In the genomic region with DNA sequence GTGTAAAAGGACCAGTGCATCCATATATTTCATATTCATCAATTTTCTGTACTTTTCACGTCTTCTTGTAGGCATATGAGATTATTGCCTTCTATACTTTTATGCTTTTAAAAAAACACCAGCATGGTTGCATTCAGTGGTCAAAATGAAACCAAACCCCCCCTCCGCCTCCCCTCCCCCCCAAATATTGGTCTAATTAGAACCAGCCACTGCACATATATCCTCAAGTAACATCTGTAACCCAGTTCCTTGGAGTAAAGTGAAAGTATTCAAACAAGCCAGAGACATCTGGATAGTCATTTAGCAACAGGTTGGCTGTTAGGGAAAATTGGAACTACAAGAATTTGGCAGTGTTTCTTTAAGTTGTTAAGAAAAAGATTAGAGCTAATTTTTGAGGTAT, we compare ENCODE assay signal across 8 mouse cellular contexts. TPM values are rescaled to one million over a fixed set of nuclear protein-coding genes. Genes with fewer than 3 reads are reported as not detected.
DNase-seq lines count a peak whose midpoint lies in the region; ATAC-seq and TF ChIP-seq lines count a peak whose summit lies in the region.

No protein-coding gene starts in this region.

- peak overlapping the region; percentile 94 for H3K4me2 ChIP-seq in lung, embryonic 15.5 days
- peak overlapping the region; percentile 99 for H3K4me2 ChIP-seq in intestine, postnatal 0 days (replicated peaks; ENCODE audit: low read depth)
- peak overlapping the region; percentile 91 for H3K4me2 ChIP-seq in neural tube, embryonic 15.5 days

- no peak for ATAC-seq in lung, embryonic 15.5 days (ENCODE audit: borderline replicate concordance, extremely low read depth, low FRiP score, low TSS enrichment)
- no peak for ATAC-seq in intestine, postnatal 0 days
- no peak for ATAC-seq in neural tube, embryonic 15.5 days (ENCODE audit: low FRiP score)
- ATAC-seq in activated CD4-positive, CD25-positive, alpha-beta regulatory T cell, adult 4 months: no peak

- TF ChIP-seq CTCF in embryonic fibroblast, embryonic 13.5 days (IDR thresholded peaks at IDR 0.05; ENCODE audit: borderline replicate concordance, insufficient read depth, low read length): no peak
- no peak for TF ChIP-seq CTCF in intestine, postnatal 0 days (IDR thresholded peaks at IDR 0.05; ENCODE audit: low read depth)

- H3K4me1 ChIP-seq in lung, embryonic 15.5 days: peaks cover 16% of the 10 kb centered on the region
- no peaks in the 10 kb centered on the region for H3K4me1 ChIP-seq in embryonic fibroblast, embryonic 13.5 days (ENCODE audit: control insufficient read depth, insufficient read depth, low read length)
- H3K4me1 ChIP-seq in intestine, postnatal 0 days (replicated peaks; ENCODE audit: control insufficient read depth, insufficient read depth, low read length): no peaks in the 10 kb centered on the region
- H3K4me1 ChIP-seq in neural tube, embryonic 15.5 days: peaks cover 23% of the 10 kb centered on the region

- no peaks in the 10 kb centered on the region for H3K36me3 ChIP-seq in lung, embryonic 15.5 days
- no peaks in the 10 kb centered on the region for H3K36me3 ChIP-seq in intestine, postnatal 0 days (ENCODE audit: control insufficient read depth, insufficient read depth)
- no peaks in the 10 kb centered on the region for H3K36me3 ChIP-seq in neural tube, embryonic 15.5 days

- no peak for TF ChIP-seq POLR2A in embryonic fibroblast, embryonic 13.5 days (IDR thresholded peaks at IDR 0.05; ENCODE audit: low read depth, low read length)

- H3K4me3 ChIP-seq in lung, embryonic 15.5 days: peak overlapping the region; percentile 75
- no peak overlapping the region for H3K4me3 ChIP-seq in embryonic fibroblast, embryonic 13.5 days (ENCODE audit: insufficient read depth, low read length)
- peak overlapping the region; percentile 85 for H3K4me3 ChIP-seq in intestine, postnatal 0 days (ENCODE audit: low read depth, low read length)
- H3K4me3 ChIP-seq in neural tube, embryonic 15.5 days (replicated peaks): no peak overlapping the region; the same call in 1 of the 2 replicates

- H3K9ac ChIP-seq in lung, embryonic 15.5 days: peak overlapping the region; percentile 99
- H3K9ac ChIP-seq in intestine, postnatal 0 days (ENCODE audit: low read depth, low read length): peak overlapping the region; percentile 92
- no peak overlapping the region for H3K9ac ChIP-seq in neural tube, embryonic 15.5 days (replicated peaks)

- H3K27ac ChIP-seq in lung, embryonic 15.5 days: 0 out of 2 replicates have a peak overlapping the region, but pooled peaks have one; percentile 99
- peak overlapping the region; percentile 98 for H3K27ac ChIP-seq in embryonic fibroblast, embryonic 13.5 days (ENCODE audit: insufficient read depth, low read length)
- no peak overlapping the region for H3K27ac ChIP-seq in intestine, postnatal 0 days (ENCODE audit: low read depth, low read length)
- H3K27ac ChIP-seq in neural tube, embryonic 15.5 days (replicated peaks): no peak overlapping the region

- 52% methylated on average over 2 of the region's 2 CpGs for WGBS in lung, embryonic 15.5 days
- WGBS in intestine, postnatal 0 days: 75% methylated on average over 2 of the region's 2 CpGs
- WGBS in neural tube, embryonic 15.5 days: 57% methylated on average over 2 of the region's 2 CpGs

- DNase-seq in lung, adult 18-20 months: no peak
- no peak for DNase-seq in adrenal gland, adult 18-20 months (ENCODE audit: low spot score in 2 of 2)
- DNase-seq in adrenal gland, postnatal 4 days (ENCODE audit: low spot score in 2 of 2): no peak

- no peaks in the 10 kb centered on the region for H3K9me3 ChIP-seq in lung, embryonic 15.5 days
- no peaks in the 10 kb centered on the region for H3K9me3 ChIP-seq in intestine, postnatal 0 days (ENCODE audit: control insufficient read depth)
- no peaks in the 10 kb centered on the region for H3K9me3 ChIP-seq in neural tube, embryonic 15.5 days (replicated peaks)

- H3K27me3 ChIP-seq in lung, embryonic 15.5 days: peaks cover under 1% of the 10 kb centered on the region; the same call in 1 of the 2 replicates
- peaks cover 21% of the 10 kb centered on the region for H3K27me3 ChIP-seq in intestine, postnatal 0 days (replicated peaks; ENCODE audit: control insufficient read depth, insufficient read depth, low read length)
- peaks cover 35% of the 10 kb centered on the region for H3K27me3 ChIP-seq in neural tube, embryonic 15.5 days (replicated peaks)

RNA-seq across cellular contexts. Expression of gene Cdkn2c, which starts 0.5 kb away (rescaled TPM):
- 16.7 and 18.0 TPM in 2 replicates for polyA plus RNA-seq in lung, embryonic 15.5 days (2015; fragmentation: Nextera tagmentation; extraction: Ambion mirVana)
- 14.4 and 21.7 TPM in 2 replicates for polyA plus RNA-seq in embryonic fibroblast, embryonic 13.5 days (2011; ENCODE audit: insufficient read length, low read depth, missing spikeins)
- polyA plus RNA-seq in intestine, postnatal 0 days (2015; fragmentation: Nextera tagmentation; extraction: Ambion mirVana): 5.7 and 7.5 TPM in 2 replicates
- polyA plus RNA-seq in neural tube, embryonic 15.5 days (2015; fragmentation: Nextera tagmentation; extraction: Ambion mirVana): 3.3 and 4.9 TPM in 2 replicates
- 10 to 100 TPM; 26.3 to 28.6 TPM for polyA plus RNA-seq in activated CD4-positive, CD25-positive, alpha-beta regulatory T cell, adult 4 months (2017; shearing (Covaris generic))
- 10 to 100 TPM; 55.6 TPM for total RNA-seq in adrenal gland, adult 18-20 months (2021)
- total RNA-seq in adrenal gland, postnatal 4 days (2021): 10 to 100 TPM; 35.3 to 44.6 TPM

RNA-seq across cellular contexts. Expression of gene Faf1, which starts 8.9 kb away (rescaled TPM):
- 24.3 and 25.0 TPM in 2 replicates for polyA plus RNA-seq in lung, embryonic 15.5 days (2015; fragmentation: Nextera tagmentation; extraction: Ambion mirVana)
- polyA plus RNA-seq in embryonic fibroblast, embryonic 13.5 days (2011; ENCODE audit: insufficient read length, low read depth, missing spikeins): 46.9 and 58.8 TPM in 2 replicates
- polyA plus RNA-seq in intestine, postnatal 0 days (2015; fragmentation: Nextera tagmentation; extraction: Ambion mirVana): 15.7 and 16.2 TPM in 2 replicates
- polyA plus RNA-seq in neural tube, embryonic 15.5 days (2015; fragmentation: Nextera tagmentation; extraction: Ambion mirVana): 28.5 and 30.9 TPM in 2 replicates
- 1 to 10 TPM; 3.7 to 5.0 TPM for polyA plus RNA-seq in activated CD4-positive, CD25-positive, alpha-beta regulatory T cell, adult 4 months (2017; shearing (Covaris generic))
- total RNA-seq in adrenal gland, adult 18-20 months (2021): 10 to 100 TPM; 27.1 to 27.4 TPM
- 10 to 100 TPM; 25.8 to 27.2 TPM for total RNA-seq in adrenal gland, postnatal 4 days (2021)

Comparison
In these comparisons a context has a peak if more than half of its experiments do, and no peak if none do; other contexts are left out.
1. H3K27ac ChIP-seq: peak in lung, embryonic 15.5 days (single experiment) and embryonic fibroblast, embryonic 13.5 days (single experiment); none in intestine, postnatal 0 days (single experiment) and neural tube, embryonic 15.5 days (single experiment).
2. H3K4me3 ChIP-seq: peak in lung, embryonic 15.5 days (single experiment) and intestine, postnatal 0 days (single experiment); none in embryonic fibroblast, embryonic 13.5 days (single experiment) and neural tube, embryonic 15.5 days (single experiment).
3. Peak in every context shown above with its lines, with median percentiles within 50 percentile points of each other: H3K4me2 ChIP-seq.